Mouse (Mus musculus): ENCODE data around the gene Sorbs2. TPM values are rescaled to one million over a fixed set of nuclear protein-coding genes. Genes with fewer than 3 reads are reported as not detected.
A peak's percentile ranks its signal among the peaks of the same experiment; 100 is the strongest.

Sorbs2 gene
- polyA plus RNA-seq, 2 experiments, result 3.7 to 6.2 TPM

GRCm38 (mm10) chr8:45774841-45775240, 267.3 kb downstream of the Sorbs2 start:
- WGBS (ENCODE audit: insufficient replicate concordance), result 68% methylated on average over 5 of the region's 5 CpGs
- Histone ChIP-seq H3K9ac (replicated peaks) (no peak overlapping the region), H3K27ac (no peak overlapping the region), H3K4me3 (ENCODE audit: insufficient read depth in 1 of 2, low read depth in 2 of 2, low read length in 2 of 2) (no peak overlapping the region), H3K4me2 (ENCODE audit: low read depth) (no peak overlapping the region), H3K4me1 (replicated peaks; ENCODE audit: control insufficient read depth in 2 of 2, insufficient read depth in 2 of 2, low read length in 1 of 2) (no peaks in the 10 kb centered on the region), H3K9me3 (ENCODE audit: control insufficient read depth, low read length) (no peaks in the 10 kb centered on the region), H3K36me3 (replicated peaks; ENCODE audit: control insufficient read depth, insufficient read depth, low read depth) (no peaks in the 10 kb centered on the region), H3K27me3 (ENCODE audit: control insufficient read depth, insufficient read depth, low read length) (no peaks in the 10 kb centered on the region)
- no peak for TF ChIP-seq EP300 (IDR thresholded peaks at IDR 0.05; ENCODE audit: low read depth)
- no peak for TF ChIP-seq CTCF (IDR thresholded peaks at IDR 0.05; ENCODE audit: low read depth)
- DNase-seq (ENCODE audit: low read depth in 3 of 3, low spot score in 3 of 3) (no peak), ATAC-seq (ENCODE audit: insufficient read depth) (no peak)

DNA sequence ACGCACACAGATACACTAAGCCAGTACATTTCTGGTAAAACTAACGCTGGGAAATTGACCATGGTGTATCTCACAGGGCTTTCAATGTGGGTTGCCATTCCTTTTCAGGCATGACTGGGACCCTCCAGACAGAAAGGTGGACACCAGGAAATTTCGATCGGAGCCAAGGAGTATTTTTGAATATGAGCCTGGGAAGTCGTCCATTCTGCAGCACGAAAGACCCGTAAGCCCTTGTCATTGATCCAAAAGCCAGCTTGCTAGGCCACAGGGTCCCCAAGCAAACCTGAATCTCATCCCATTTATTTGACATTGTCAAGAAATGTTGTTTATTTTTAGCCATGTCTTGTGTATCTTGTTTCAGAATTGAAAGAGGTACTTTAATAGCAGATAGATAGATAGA, 267.9 kb downstream of the Sorbs2 start:
- no peak for DNase-seq (ENCODE audit: low read depth in 3 of 3, low spot score in 3 of 3)
- no peak overlapping the region for H3K27ac ChIP-seq
- H3K9me3 ChIP-seq (ENCODE audit: control insufficient read depth, low read length), result no peaks in the 10 kb centered on the region
- TF ChIP-seq EP300 (IDR thresholded peaks at IDR 0.05; ENCODE audit: low read depth) (no peak), CTCF (IDR thresholded peaks at IDR 0.05; ENCODE audit: low read depth) (no peak)
- H3K4me3 ChIP-seq (ENCODE audit: insufficient read depth in 1 of 2, low read depth in 2 of 2, low read length in 2 of 2), result no peak overlapping the region
- no peak overlapping the region for H3K9ac ChIP-seq (replicated peaks)
- H3K4me1 ChIP-seq (replicated peaks; ENCODE audit: control insufficient read depth in 2 of 2, insufficient read depth in 2 of 2, low read length in 1 of 2), result no peaks in the 10 kb centered on the region; a peak in 1 of 4 replicates
- H3K27me3 ChIP-seq (ENCODE audit: control insufficient read depth, insufficient read depth, low read length), result no peaks in the 10 kb centered on the region
- H3K36me3 ChIP-seq (replicated peaks; ENCODE audit: control insufficient read depth, insufficient read depth, low read depth), result no peaks in the 10 kb centered on the region
- no peak for ATAC-seq (ENCODE audit: insufficient read depth)
- 76% methylated on average over 7 of the region's 7 CpGs for WGBS (ENCODE audit: insufficient replicate concordance)
- H3K4me2 ChIP-seq (ENCODE audit: low read depth), result no peak overlapping the region

DNA sequence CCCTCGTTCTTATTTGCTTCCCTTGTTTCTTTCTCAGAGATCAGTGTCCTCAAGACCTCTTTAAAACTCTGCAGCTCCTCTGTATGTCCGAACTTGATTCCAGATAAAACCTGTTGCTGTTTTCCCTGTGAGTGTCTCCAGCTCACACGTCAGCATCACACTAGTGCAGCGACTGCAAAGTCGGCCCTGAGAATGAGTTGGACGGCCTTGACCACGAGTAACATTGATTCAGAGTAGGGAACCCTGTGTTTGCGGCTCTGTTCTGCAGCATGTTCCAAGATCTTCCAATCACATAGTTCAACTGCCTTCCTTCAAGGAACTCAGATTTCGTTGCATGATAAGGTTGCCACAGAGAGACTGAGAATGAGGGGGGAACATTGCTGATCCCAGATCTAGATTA, 268.8 kb downstream of the Sorbs2 start:
- WGBS (ENCODE audit: insufficient replicate concordance), result 60% methylated on average over 9 of the region's 9 CpGs
- Histone ChIP-seq H3K4me2 (ENCODE audit: low read depth) (no peak overlapping the region), H3K4me3 (ENCODE audit: insufficient read depth in 1 of 2, low read depth in 2 of 2, low read length in 2 of 2) (no peak overlapping the region), H3K36me3 (replicated peaks; ENCODE audit: control insufficient read depth, insufficient read depth, low read depth) (no peaks in the 10 kb centered on the region), H3K4me1 (replicated peaks; ENCODE audit: control insufficient read depth in 2 of 2, insufficient read depth in 2 of 2, low read length in 1 of 2) (no peaks in the 10 kb centered on the region; a peak in 1 of 4 replicates), H3K9me3 (ENCODE audit: control insufficient read depth, low read length) (no peaks in the 10 kb centered on the region), H3K27me3 (ENCODE audit: control insufficient read depth, insufficient read depth, low read length) (no peaks in the 10 kb centered on the region), H3K9ac (replicated peaks) (no peak overlapping the region), H3K27ac (no peak overlapping the region)
- TF ChIP-seq EP300 (IDR thresholded peaks at IDR 0.05; ENCODE audit: low read depth), result no peak
- TF ChIP-seq CTCF (IDR thresholded peaks at IDR 0.05; ENCODE audit: low read depth), result no peak
- DNase-seq (ENCODE audit: low read depth in 3 of 3, low spot score in 3 of 3), result no peak
- no peak for ATAC-seq (ENCODE audit: insufficient read depth)

- WGBS (ENCODE audit: insufficient replicate concordance), result 65% methylated on average over 7 of the region's 7 CpGs
- ATAC-seq (ENCODE audit: insufficient read depth), result no peak
- TF ChIP-seq EP300 (IDR thresholded peaks at IDR 0.05; ENCODE audit: low read depth) (no peak), CTCF (IDR thresholded peaks at IDR 0.05; ENCODE audit: low read depth) (no peak)
Measured at GRCm38 (mm10) chr8:45776977-45777376, 269.4 kb downstream of the Sorbs2 start.

DNA sequence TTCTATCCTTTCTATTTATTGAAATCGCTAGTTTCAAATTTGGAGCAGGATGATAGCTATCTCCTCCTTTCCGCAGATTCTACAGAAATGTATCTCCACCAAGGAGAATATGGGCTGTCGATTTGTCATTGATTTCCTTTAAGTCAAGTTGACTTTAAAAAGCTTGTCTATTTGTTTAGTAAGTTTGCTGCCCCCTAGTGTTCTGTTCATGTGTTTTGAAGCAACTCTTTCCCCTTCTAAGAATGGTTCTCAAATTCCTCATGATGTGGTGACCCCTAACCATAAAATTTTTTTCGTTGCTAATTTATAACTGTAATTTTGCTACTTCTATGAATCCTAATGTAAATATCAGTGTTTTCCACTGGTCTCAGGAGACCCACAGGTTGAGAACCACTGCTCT, 273.0 kb downstream of the Sorbs2 start:
- Histone ChIP-seq H3K27me3 (ENCODE audit: control insufficient read depth, insufficient read depth, low read length) (no peaks in the 10 kb centered on the region), H3K9ac (replicated peaks) (no peak overlapping the region), H3K9me3 (ENCODE audit: control insufficient read depth, low read length) (no peaks in the 10 kb centered on the region), H3K4me3 (ENCODE audit: insufficient read depth in 1 of 2, low read depth in 2 of 2, low read length in 2 of 2) (no peak overlapping the region), H3K4me2 (ENCODE audit: low read depth) (no peak overlapping the region), H3K4me1 (replicated peaks; ENCODE audit: control insufficient read depth in 2 of 2, insufficient read depth in 2 of 2, low read length in 1 of 2) (no peaks in the 10 kb centered on the region; a peak in 1 of 4 replicates), H3K36me3 (replicated peaks; ENCODE audit: control insufficient read depth, insufficient read depth, low read depth) (no peaks in the 10 kb centered on the region), H3K27ac (no peak overlapping the region)
- DNase-seq (ENCODE audit: low read depth in 3 of 3, low spot score in 3 of 3) (no peak), ATAC-seq (ENCODE audit: insufficient read depth) (no peak)
- TF ChIP-seq CTCF (IDR thresholded peaks at IDR 0.05; ENCODE audit: low read depth) (peak; percentile 19; the same call in 1 of the 2 replicates), EP300 (IDR thresholded peaks at IDR 0.05; ENCODE audit: low read depth) (no peak)
- 35% methylated on average over 4 of the region's 4 CpGs for WGBS (ENCODE audit: insufficient replicate concordance)

More at GRCm38 (mm10) chr8:45776977-45777376, 269.4 kb downstream of the Sorbs2 start:
- Histone ChIP-seq H3K27me3 (ENCODE audit: control insufficient read depth, insufficient read depth, low read length) (no peaks in the 10 kb centered on the region), H3K4me3 (ENCODE audit: insufficient read depth in 1 of 2, low read depth in 2 of 2, low read length in 2 of 2) (no peak overlapping the region), H3K9me3 (ENCODE audit: control insufficient read depth, low read length) (no peaks in the 10 kb centered on the region), H3K27ac (no peak overlapping the region), H3K4me2 (ENCODE audit: low read depth) (no peak overlapping the region), H3K36me3 (replicated peaks; ENCODE audit: control insufficient read depth, insufficient read depth, low read depth) (no peaks in the 10 kb centered on the region), H3K4me1 (replicated peaks; ENCODE audit: control insufficient read depth in 2 of 2, insufficient read depth in 2 of 2, low read length in 1 of 2) (no peaks in the 10 kb centered on the region; a peak in 1 of 4 replicates), H3K9ac (replicated peaks) (no peak overlapping the region)
- DNase-seq (ENCODE audit: low read depth in 3 of 3, low spot score in 3 of 3), result no peak
